Comparison of ENCODE assay signal across 24 mouse cellular contexts in the genomic region with DNA sequence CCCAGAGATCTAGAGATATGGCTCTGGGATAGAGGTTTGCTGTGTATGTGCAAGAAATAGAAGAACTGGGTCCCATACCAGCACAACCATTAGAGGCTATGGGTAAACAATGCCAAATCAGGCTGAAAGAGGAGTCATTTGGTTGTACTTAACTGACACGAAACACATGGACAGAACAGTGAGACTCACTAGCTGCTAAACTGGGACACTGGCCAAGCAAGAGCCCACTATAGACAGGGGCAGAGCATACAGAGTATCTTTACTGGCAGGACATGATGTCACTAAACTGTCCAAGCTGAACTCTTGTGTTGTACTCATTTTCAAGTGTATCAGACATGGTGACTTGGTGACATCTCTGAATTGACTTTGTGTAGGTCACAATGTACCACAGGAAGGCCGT.
A peak's percentile ranks its signal among the peaks of the same experiment; 100 is the strongest.
DNase-seq lines count a peak whose midpoint lies in the region; ATAC-seq and TF ChIP-seq lines count a peak whose summit lies in the region.
"Had no signal": no experiment of that assay in that cellular context is flagged by ENCODE, and none has a peak within 500 bp of the region (broad histone marks: within the 10 kb centered on the region; RNA-seq: fewer than 3 reads in every experiment).

No protein-coding gene starts in this region.

- TF ChIP-seq POLR2A in lung, adult 2 months (IDR thresholded peaks at IDR 0.05; ENCODE audit: borderline replicate concordance, extremely low read depth, low read depth, low read length) = no peak

- H3K9ac ChIP-seq in heart, embryonic 13.5 days = no peak overlapping the region
- no peak overlapping the region for H3K9ac ChIP-seq in intestine, embryonic 15.5 days
- no peak overlapping the region for H3K9ac ChIP-seq in intestine, embryonic 16.5 days (ENCODE audit: low read depth, low read length)
- no peak overlapping the region for H3K9ac ChIP-seq in lung, embryonic 16.5 days (ENCODE audit: low read length)
- H3K9ac ChIP-seq in stomach, embryonic 16.5 days (ENCODE audit: low read length) = no peak overlapping the region
- H3K9ac ChIP-seq: forebrain, embryonic 13.5 days; hindbrain, embryonic 13.5 days had no signal

- 0 out of 2 replicates have a peak overlapping the region, but pooled peaks have one; percentile 34 for H3K27ac ChIP-seq in heart, embryonic 13.5 days (replicated peaks)
- no peak overlapping the region for H3K27ac ChIP-seq in intestine, embryonic 15.5 days
- no peak overlapping the region for H3K27ac ChIP-seq in intestine, embryonic 16.5 days (ENCODE audit: low read length)
- peak overlapping the region; percentile 48 for H3K27ac ChIP-seq in lung, embryonic 16.5 days (ENCODE audit: low read length)
- H3K27ac ChIP-seq in stomach, embryonic 16.5 days (ENCODE audit: low read length) = no peak overlapping the region
- H3K27ac ChIP-seq: forebrain, embryonic 10.5 days; forebrain, embryonic 13.5 days; hindbrain, embryonic 10.5 days; hindbrain, embryonic 13.5 days had no signal

- 62% methylated on average over 2 of the region's 2 CpGs for WGBS in heart, embryonic 13.5 days
- 60% methylated on average over 2 of the region's 2 CpGs for WGBS in intestine, embryonic 15.5 days
- 79% methylated on average over 2 of the region's 2 CpGs for WGBS in intestine, embryonic 16.5 days
- WGBS in lung, embryonic 16.5 days = 30% methylated on average over 2 of the region's 2 CpGs
- WGBS in lung, adult 2 months = 75% methylated on average over 2 of the region's 2 CpGs
- WGBS in stomach, embryonic 16.5 days = 64% methylated on average over 2 of the region's 2 CpGs

- H3K4me2 ChIP-seq in heart, embryonic 13.5 days = no peak overlapping the region
- H3K4me2 ChIP-seq in intestine, embryonic 15.5 days (replicated peaks) = no peak overlapping the region
- H3K4me2 ChIP-seq in intestine, embryonic 16.5 days (ENCODE audit: low read depth, low read length) = no peak overlapping the region
- H3K4me2 ChIP-seq in lung, embryonic 16.5 days (ENCODE audit: low read depth, low read length) = no peak overlapping the region
- H3K4me2 ChIP-seq in stomach, embryonic 16.5 days (ENCODE audit: low read depth, low read length) = no peak overlapping the region
- H3K4me2 ChIP-seq: forebrain, embryonic 13.5 days; hindbrain, embryonic 13.5 days had no signal

- H3K4me3 ChIP-seq in heart, embryonic 13.5 days = no peak overlapping the region
- H3K4me3 ChIP-seq in intestine, embryonic 15.5 days (replicated peaks) = no peak overlapping the region
- no peak overlapping the region for H3K4me3 ChIP-seq in intestine, embryonic 16.5 days (ENCODE audit: low read length)
- H3K4me3 ChIP-seq in lung, embryonic 16.5 days (ENCODE audit: low read length) = no peak overlapping the region
- no peak overlapping the region for H3K4me3 ChIP-seq in lung, adult 2 months (replicated peaks; ENCODE audit: extremely low read depth, low read depth, low read length)
- H3K4me3 ChIP-seq in stomach, embryonic 16.5 days (replicated peaks; ENCODE audit: low read length) = no peak overlapping the region
- H3K4me3 ChIP-seq: forebrain, embryonic 10.5 days; forebrain, embryonic 13.5 days; hindbrain, embryonic 10.5 days; hindbrain, embryonic 13.5 days had no signal

- H3K4me1 ChIP-seq in heart, embryonic 13.5 days = peaks cover 9% of the 10 kb centered on the region
- no peaks in the 10 kb centered on the region for H3K4me1 ChIP-seq in intestine, embryonic 15.5 days (replicated peaks)
- no peaks in the 10 kb centered on the region for H3K4me1 ChIP-seq in intestine, embryonic 16.5 days (ENCODE audit: control insufficient read depth, insufficient read depth, low read length)
- peaks cover 14% of the 10 kb centered on the region for H3K4me1 ChIP-seq in lung, embryonic 16.5 days (replicated peaks; ENCODE audit: control insufficient read depth, insufficient read depth, low read length)
- no peaks in the 10 kb centered on the region for H3K4me1 ChIP-seq in lung, adult 2 months (ENCODE audit: control insufficient read depth, insufficient read depth, low read length)
- peaks cover 4% of the 10 kb centered on the region; the same call in 1 of the 2 replicates for H3K4me1 ChIP-seq in stomach, embryonic 16.5 days (ENCODE audit: control insufficient read depth, insufficient read depth, low read length)
- H3K4me1 ChIP-seq: forebrain, embryonic 10.5 days; forebrain, embryonic 13.5 days; hindbrain, embryonic 10.5 days; hindbrain, embryonic 13.5 days had no signal

- no peak for DNase-seq in heart, postnatal 36 days
- DNase-seq in lung, adult 2 months = no peak
- DNase-seq: adrenal gland, postnatal 10 days; adrenal gland, postnatal 36 days; B cell, adult 2 months; cerebellum, adult 18-20 months; cerebellum, adult 9-10 months; cerebellum, postnatal 14 days; gastrocnemius, postnatal 10 days; gastrocnemius, postnatal 36 days had no signal

- no peaks in the 10 kb centered on the region for H3K36me3 ChIP-seq in heart, embryonic 13.5 days
- H3K36me3 ChIP-seq in intestine, embryonic 15.5 days = no peaks in the 10 kb centered on the region
- no peaks in the 10 kb centered on the region for H3K36me3 ChIP-seq in intestine, embryonic 16.5 days (ENCODE audit: control insufficient read depth, insufficient read depth, low read length)
- H3K36me3 ChIP-seq in lung, embryonic 16.5 days (ENCODE audit: control insufficient read depth, insufficient read depth, low read length) = no peaks in the 10 kb centered on the region
- no peaks in the 10 kb centered on the region for H3K36me3 ChIP-seq in stomach, embryonic 16.5 days (ENCODE audit: control insufficient read depth, insufficient read depth, low read length)
- H3K36me3 ChIP-seq: forebrain, embryonic 10.5 days; G1E; hindbrain, embryonic 10.5 days; hindbrain, embryonic 13.5 days had no signal

- intact Hi-C loops in heart, postnatal 36 days (cut with DNase I) = no loop called here

- TF ChIP-seq CTCF in lung, adult 2 months (IDR thresholded peaks at IDR 0.05; ENCODE audit: insufficient read depth, low read length) = no peak

- peaks cover 12% of the 10 kb centered on the region; the same call in 1 of the 2 replicates for H3K27me3 ChIP-seq in heart, embryonic 13.5 days (replicated peaks)
- no peaks in the 10 kb centered on the region for H3K27me3 ChIP-seq in intestine, embryonic 15.5 days (replicated peaks)
- no peaks in the 10 kb centered on the region for H3K27me3 ChIP-seq in intestine, embryonic 16.5 days (replicated peaks; ENCODE audit: control insufficient read depth, insufficient read depth, low read length)
- no peaks in the 10 kb centered on the region for H3K27me3 ChIP-seq in lung, embryonic 16.5 days (ENCODE audit: control insufficient read depth, insufficient read depth, low read depth, low read length)
- no peaks in the 10 kb centered on the region for H3K27me3 ChIP-seq in stomach, embryonic 16.5 days (ENCODE audit: control insufficient read depth, insufficient read depth, low read length)
- H3K27me3 ChIP-seq: forebrain, embryonic 13.5 days; hindbrain, embryonic 13.5 days; Patski had no signal

- ATAC-seq in heart, embryonic 13.5 days (ENCODE audit: extremely low read depth, insufficient number of reproducible peaks, low FRiP score, low TSS enrichment) = no peak
- peak; percentile 36; the same call in 1 of the 2 replicates for ATAC-seq in intestine, embryonic 15.5 days
- ATAC-seq in intestine, embryonic 16.5 days = no peak
- peak; percentile 89 for ATAC-seq in lung, embryonic 16.5 days (ENCODE audit: low read depth)
- ATAC-seq in stomach, embryonic 16.5 days (ENCODE audit: insufficient read depth, low FRiP score) = 0 out of 2 replicates have a peak, but pooled peaks have one; percentile 33
- ATAC-seq: forebrain, embryonic 13.5 days; forebrain, embryonic 16.5 days; hindbrain, embryonic 16.5 days; inflammation-experienced regulatory T-cells, adult 6 months; Patski had no signal

- H3K9me3 ChIP-seq in heart, embryonic 13.5 days = no peaks in the 10 kb centered on the region
- H3K9me3 ChIP-seq in intestine, embryonic 15.5 days = no peaks in the 10 kb centered on the region
- H3K9me3 ChIP-seq in intestine, embryonic 16.5 days (ENCODE audit: control insufficient read depth, low read length) = no peaks in the 10 kb centered on the region
- H3K9me3 ChIP-seq in lung, embryonic 16.5 days (ENCODE audit: control insufficient read depth, low read length) = no peaks in the 10 kb centered on the region
- H3K9me3 ChIP-seq in stomach, embryonic 16.5 days (replicated peaks; ENCODE audit: control insufficient read depth, low read length) = no peaks in the 10 kb centered on the region
- H3K9me3 ChIP-seq: forebrain, embryonic 10.5 days; forebrain, embryonic 13.5 days; hindbrain, embryonic 10.5 days; hindbrain, embryonic 13.5 days had no signal

Comparison
In these comparisons a context has a peak if more than half of its experiments do, and no peak if none do; other contexts are left out.
1. ATAC-seq: peak in intestine, embryonic 15.5 days (single experiment), lung, embryonic 16.5 days (single experiment) and stomach, embryonic 16.5 days (single experiment); none in heart, embryonic 13.5 days (single experiment) and intestine, embryonic 16.5 days (single experiment).
2. H3K27ac ChIP-seq: peak in heart, embryonic 13.5 days (single experiment) and lung, embryonic 16.5 days (single experiment); none in intestine, embryonic 15.5 days (single experiment), intestine, embryonic 16.5 days (single experiment) and stomach, embryonic 16.5 days (single experiment).